Mouse (Mus musculus): ENCODE measurements at regions not wholly inside any gene's neighbourhood (a gene's known extent, or its start where the extent isn't known, plus 50 kb on each side); places are given as distances from the start of the nearest gene placed in this dataset.

GRCm38 (mm10) chr6:50976973-50977372 lies 322.7 kb upstream of the Npvf start:
- TF ChIP-seq CTCF (conservative IDR thresholded peaks at IDR 0.05 in 1 of 2, IDR thresholded peaks at IDR 0.05 in 1 of 2; ENCODE audit: low read depth in 2 of 2, low read length in 2 of 2) (no peak), RAD21 (IDR thresholded peaks at IDR 0.05; ENCODE audit: low read depth, low read length) (no peak), E2F4 (IDR thresholded peaks at IDR 0.05; ENCODE audit: insufficient replicate concordance, low read depth, low read length) (no peak), SIN3A (IDR thresholded peaks at IDR 0.05; ENCODE audit: low read length) (no peak), POLR2A (IDR thresholded peaks at IDR 0.05; ENCODE audit: low read depth, low read length) (no peak), KAT2A (IDR thresholded peaks at IDR 0.05; ENCODE audit: insufficient replicate concordance, low read length) (no peak), USF2 (conservative IDR thresholded peaks at IDR 0.05; ENCODE audit: low read depth, low read length) (no peak), SMC3 (IDR thresholded peaks at IDR 0.05; ENCODE audit: low read depth, low read length) (no peak), MAZ (IDR thresholded peaks at IDR 0.05; ENCODE audit: low read depth, low read length) (no peak), JUN (IDR thresholded peaks at IDR 0.05; ENCODE audit: insufficient read depth, low read depth, low read length) (no peak)
